In genomic region chr16:14493491-14494114, GRCm38 (mm10) we compare ENCODE assay signal across 9 mouse cellular contexts.
DNase-seq lines count a peak whose midpoint lies in the region; ATAC-seq and TF ChIP-seq lines count a peak whose summit lies in the region.
"Had no signal": no experiment of that assay in that cellular context is flagged by ENCODE, and none has a peak within 500 bp of the region (broad histone marks: within the 10 kb centered on the region; RNA-seq: fewer than 3 reads in every experiment).

No protein-coding gene starts in this region.

- no peaks in the 10 kb centered on the region for H3K79me2 ChIP-seq in CH12.LX (replicated peaks; ENCODE audit: control insufficient read depth, extremely low read depth, insufficient read depth, poor library complexity, severe bottlenecking)

- TF ChIP-seq POLR2A in CH12.LX (IDR thresholded peaks at IDR 0.05; ENCODE audit: low read depth, low read length): no peak

- WGBS in hindbrain, embryonic 16.5 days: 88% methylated on average over 2 of the region's 2 CpGs
- WGBS in hindbrain, embryonic 10.5 days: 91% methylated on average over 2 of the region's 2 CpGs

- in situ Hi-C loops in CH12.LX (cut with MboI; ENCODE audit: low pct_ligation_motif_present, low pct_unique_long_range_greater_than_20kb, low sequenced_read_pairs): loop anchor here (10.0 kb wide), 1 partner anchor 269 kb away; no protein-coding TSS in a partner anchor

- no peaks in the 10 kb centered on the region for H3K36me3 ChIP-seq in hindbrain, embryonic 16.5 days (ENCODE audit: control insufficient read depth, insufficient read depth, low read length)
- no peaks in the 10 kb centered on the region for H3K36me3 ChIP-seq in hindbrain, embryonic 10.5 days
- H3K36me3 ChIP-seq in CH12.LX (replicated peaks in 1 of 2; ENCODE audit: control insufficient read depth in 1 of 2, insufficient read depth in 1 of 2, low read length in 1 of 2): no peaks in the 10 kb centered on the region

- no peak for TF ChIP-seq EP300 in CH12.LX (IDR thresholded peaks at IDR 0.05; ENCODE audit: low read length)

- no peaks in the 10 kb centered on the region for H3K4me1 ChIP-seq in hindbrain, embryonic 16.5 days (ENCODE audit: control insufficient read depth, insufficient read depth, low read depth, low read length)
- H3K4me1 ChIP-seq in hindbrain, embryonic 10.5 days (replicated peaks): no peaks in the 10 kb centered on the region
- H3K4me1 ChIP-seq in CH12.LX (ENCODE audit: control insufficient read depth in 1 of 2, insufficient read depth in 2 of 2): no peaks in the 10 kb centered on the region

- H3K4me2 ChIP-seq in hindbrain, embryonic 16.5 days (ENCODE audit: low read length): no peak overlapping the region
- no peak overlapping the region for H3K4me2 ChIP-seq in CH12.LX (ENCODE audit: insufficient read depth, low read depth, poor library complexity, severe bottlenecking)

- no peak for DNase-seq in hindbrain, embryonic 10.5 days (ENCODE audit: low spot score)
- peak; percentile 76 for DNase-seq in 3T3-L1 (ENCODE audit: low read depth, low spot score)
- DNase-seq in CH12.LX (ENCODE audit: extremely low read depth): peak; percentile 27
- peak; percentile 4 for DNase-seq in embryo, embryonic 11.5 days (ENCODE audit: low read depth, low spot score)
- no peak for DNase-seq in testis, postnatal 10 days (ENCODE audit: low spot score)
- DNase-seq in cerebellum, postnatal 36 days: no peak
- DNase-seq: left cerebral cortex, postnatal 4 days had no signal

- peak; percentile 74 for TF ChIP-seq RAD21 in CH12.LX (IDR thresholded peaks at IDR 0.05; ENCODE audit: low read depth, low read length)

- H3K4me3 ChIP-seq in hindbrain, embryonic 16.5 days (ENCODE audit: low read length): no peak overlapping the region
- no peak overlapping the region for H3K4me3 ChIP-seq in hindbrain, embryonic 10.5 days
- no peak overlapping the region for H3K4me3 ChIP-seq in CH12.LX (replicated peaks in 1 of 3; ENCODE audit: low read depth in 2 of 3, low read length in 2 of 3, poor library complexity in 1 of 3)

- dilution Hi-C loops in CH12.LX (cut with MboI; ENCODE audit: extremely low pct_ligation_motif_present, extremely low pct_unique_long_range_greater_than_20kb, low sequenced_read_pairs): no loop called here

- H3K27me3 ChIP-seq in hindbrain, embryonic 16.5 days (replicated peaks; ENCODE audit: control insufficient read depth, insufficient read depth, low read length): no peaks in the 10 kb centered on the region
- no peaks in the 10 kb centered on the region for H3K27me3 ChIP-seq in hindbrain, embryonic 10.5 days (ENCODE audit: insufficient read depth, poor library complexity, severe bottlenecking)
- H3K27me3 ChIP-seq in CH12.LX (replicated peaks): peaks cover 11% of the 10 kb centered on the region

- 0 out of 2 replicates have a peak, but pooled peaks have one; percentile 17 for ATAC-seq in hindbrain, embryonic 16.5 days
- ATAC-seq: inflammation-experienced regulatory T-cells, adult 6 months had no signal

- no peak overlapping the region for H3K27ac ChIP-seq in hindbrain, embryonic 16.5 days (ENCODE audit: low read depth, low read length)
- H3K27ac ChIP-seq in hindbrain, embryonic 10.5 days: no peak overlapping the region
- H3K27ac ChIP-seq in CH12.LX (ENCODE audit: insufficient read depth, low read depth): no peak overlapping the region

- H3K9ac ChIP-seq in hindbrain, embryonic 16.5 days (ENCODE audit: low read depth, low read length): no peak overlapping the region
- H3K9ac ChIP-seq in CH12.LX (ENCODE audit: insufficient read depth, low read depth): no peak overlapping the region

- TF ChIP-seq CTCF in CH12.LX (conservative IDR thresholded peaks at IDR 0.05 in 1 of 2, IDR thresholded peaks at IDR 0.05 in 1 of 2; ENCODE audit: low read depth in 2 of 2, low read length in 2 of 2): peak in 1 of 2 experiments; percentile 65; a peak in 3 of 4 replicates

- no peaks in the 10 kb centered on the region for H3K9me3 ChIP-seq in hindbrain, embryonic 16.5 days (ENCODE audit: control insufficient read depth, low read length)
- H3K9me3 ChIP-seq in hindbrain, embryonic 10.5 days: 0 out of 2 replicates have a peak, but pooled peaks cover 2% of the 10 kb centered on the region
- no peaks in the 10 kb centered on the region for H3K9me3 ChIP-seq in CH12.LX (replicated peaks; ENCODE audit: low read length)

TF ChIP-seq in CH12.LX, 34 proteins besides CTCF, POLR2A, EP300 and RAD21:
- TF ChIP-seq SMC3 (IDR thresholded peaks at IDR 0.05; ENCODE audit: low read depth, low read length): peak; percentile 49
- TF ChIP-seq ELF1 (IDR thresholded peaks at IDR 0.05; ENCODE audit: low read depth, low read length): no peak

Comparison
In these comparisons a context has a peak if more than half of its experiments do, and no peak if none do; other contexts are left out.
1. DNase-seq: peak in 3T3-L1 (single experiment), CH12.LX (single experiment) and embryo, embryonic 11.5 days (single experiment); none in hindbrain, embryonic 10.5 days (single experiment), testis, postnatal 10 days (single experiment) and cerebellum, postnatal 36 days (0 of 2).